Mouse (Mus musculus): Measurements from ENCODE around the gene Bod1.

GRCm38 (mm10) chr11:31701901-31702300, 30.2 kb upstream of the Bod1 start:
- TF ChIP-seq CTCF (IDR thresholded peaks at IDR 0.05; ENCODE audit: low read depth) (no peak), EP300 (optimal IDR thresholded peaks at IDR 0.05) (no peak)
